21 mouse cellular contexts compared by ENCODE assay signal in genomic region chr8:60665821-60666220, GRCm38 (mm10).
"Had no signal": no experiment of that assay in that cellular context is flagged by ENCODE, and none has a peak within 500 bp of the region (broad histone marks: within the 10 kb centered on the region; RNA-seq: fewer than 3 reads in every experiment).

No protein-coding gene starts in this region.

- H3K4me3 ChIP-seq: layer of hippocampus, adult 2 months; limb, embryonic 10.5 days; limb, embryonic 13.5 days; midbrain, embryonic 12.5 days; midbrain, embryonic 15.5 days; neural tube, embryonic 12.5 days; neural tube, embryonic 15.5 days had no signal

- H3K27ac ChIP-seq: layer of hippocampus, adult 2 months; limb, embryonic 10.5 days; limb, embryonic 13.5 days; liver, embryonic 14.5 days; macrophage; midbrain, embryonic 12.5 days; midbrain, embryonic 15.5 days; neural tube, embryonic 12.5 days had no signal

- H3K9me3 ChIP-seq: limb, embryonic 10.5 days; limb, embryonic 13.5 days; midbrain, embryonic 12.5 days; midbrain, embryonic 15.5 days; neural tube, embryonic 12.5 days; neural tube, embryonic 15.5 days had no signal

- ATAC-seq: inflammation-experienced regulatory T-cells, adult 6 months; intestine, embryonic 16.5 days; liver, postnatal 0 days; lung, postnatal 0 days had no signal

- H3K27me3 ChIP-seq: limb, embryonic 13.5 days; midbrain, embryonic 12.5 days; midbrain, embryonic 15.5 days; neural tube, embryonic 12.5 days; neural tube, embryonic 15.5 days had no signal

- H3K9ac ChIP-seq: limb, embryonic 13.5 days; liver, embryonic 14.5 days; liver, postnatal 0 days; lung, embryonic 14.5 days; midbrain, embryonic 12.5 days; midbrain, embryonic 15.5 days; neural tube, embryonic 12.5 days; neural tube, embryonic 15.5 days had no signal

- H3K36me3 ChIP-seq: limb, embryonic 10.5 days; limb, embryonic 13.5 days; midbrain, embryonic 12.5 days; midbrain, embryonic 15.5 days; neural tube, embryonic 12.5 days; neural tube, embryonic 15.5 days had no signal

- H3K4me1 ChIP-seq: limb, embryonic 10.5 days; midbrain, embryonic 12.5 days; midbrain, embryonic 15.5 days; neural tube, embryonic 12.5 days had no signal

- DNase-seq: layer of hippocampus, adult 9-11 months; liver, postnatal 0 days; lung, embryonic 14.5 days; retina, postnatal 1 day; right cerebral cortex, postnatal 25 days; thymus, adult 18-20 months; thymus, postnatal 14 days; thymus, postnatal 4 days had no signal

- H3K4me2 ChIP-seq: limb, embryonic 13.5 days; liver, embryonic 11.5 days; lung, embryonic 14.5 days; midbrain, embryonic 12.5 days; midbrain, embryonic 15.5 days; neural tube, embryonic 12.5 days; neural tube, embryonic 15.5 days had no signal
